Mouse (Mus musculus): ENCODE results near the gene Enox1. TPM values are rescaled to one million over a fixed set of nuclear protein-coding genes. Genes with fewer than 3 reads are reported as not detected.
"Not testable (repeated sequence)": the region's sequence is repeated elsewhere in the genome, so short reads cannot be mapped to it uniquely, and the experiment has no call there.

The Enox1 gene
- 7.2 and 7.4 TPM in 2 replicates for polyA plus RNA-seq (2014; fragmentation: Nextera tagmentation; extraction: Ambion mirVana)

- Histone ChIP-seq H3K4me2 (replicated peaks; ENCODE audit: low read depth, low read length) (peak within 1 kb of the TSS; percentile 99), H3K9ac (replicated peaks; ENCODE audit: low read depth, low read length) (peak within 1 kb of the TSS; percentile 50), H3K4me1 (ENCODE audit: control insufficient read depth, insufficient read depth, low read length) (no peaks in the 10 kb centered on the region), H3K36me3 (ENCODE audit: control insufficient read depth, insufficient read depth, low read length) (no peaks in the 10 kb centered on the region), H3K9me3 (ENCODE audit: control insufficient read depth, low read depth, low read length) (no peaks in the 10 kb centered on the region), H3K27ac (ENCODE audit: low read length) (peak within 1 kb of the TSS; percentile 52; the same call in 1 of the 2 replicates), H3K4me3 (ENCODE audit: low read depth, low read length) (peak within 1 kb of the TSS; percentile 73), H3K27me3 (ENCODE audit: control insufficient read depth, insufficient read depth, low read length) (peaks cover 4% of the 10 kb centered on the region; the same call in 1 of the 2 replicates)
- WGBS: under 1% methylated on average over 73 of the region's 73 CpGs
- ATAC-seq (ENCODE audit: insufficient number of reproducible peaks, insufficient read depth, low FRiP score, low read depth): peak; percentile 84
These were observed at the start of gene Enox1 for GRCm38 (mm10) chr14:77156222-77156910. TSS of gene Enox1 (plus strand) at chr14:77156763.

GRCm38 (mm10) chr14:77110622-77111021 lies 45.9 kb upstream of the Enox1 start:
- not testable (repeated sequence) for H3K36me3 ChIP-seq (ENCODE audit: control insufficient read depth, insufficient read depth, low read length); H3K4me1 ChIP-seq (ENCODE audit: control insufficient read depth, insufficient read depth, low read length); H3K9me3 ChIP-seq (ENCODE audit: control insufficient read depth, low read depth, low read length); H3K4me3 ChIP-seq (ENCODE audit: low read depth, low read length); ATAC-seq (ENCODE audit: insufficient number of reproducible peaks, insufficient read depth, low FRiP score, low read depth); H3K9ac ChIP-seq (replicated peaks; ENCODE audit: low read depth, low read length); H3K4me2 ChIP-seq (replicated peaks; ENCODE audit: low read depth, low read length); H3K27ac ChIP-seq (ENCODE audit: low read length); H3K27me3 ChIP-seq (ENCODE audit: control insufficient read depth, insufficient read depth, low read length)
- WGBS: 88% methylated on average over 5 of the region's 5 CpGs

GRCm38 (mm10) chr14:77130612-77131011 lies 26.0 kb upstream of the Enox1 start:
- Histone ChIP-seq H3K36me3 (ENCODE audit: control insufficient read depth, insufficient read depth, low read length) (no peaks in the 10 kb centered on the region), H3K27me3 (ENCODE audit: control insufficient read depth, insufficient read depth, low read length) (no peaks in the 10 kb centered on the region), H3K4me1 (ENCODE audit: control insufficient read depth, insufficient read depth, low read length) (no peaks in the 10 kb centered on the region), H3K9ac (replicated peaks; ENCODE audit: low read depth, low read length) (no peak overlapping the region), H3K4me2 (replicated peaks; ENCODE audit: low read depth, low read length) (no peak overlapping the region), H3K27ac (ENCODE audit: low read length) (no peak overlapping the region), H3K4me3 (ENCODE audit: low read depth, low read length) (no peak overlapping the region), H3K9me3 (ENCODE audit: control insufficient read depth, low read depth, low read length) (no peaks in the 10 kb centered on the region)
- whole genome bisulfite sequencing: 90% methylated on average over 5 of the region's 5 CpGs
- ATAC-seq (ENCODE audit: insufficient number of reproducible peaks, insufficient read depth, low FRiP score, low read depth): no peak

- Histone ChIP-seq H3K4me1 (ENCODE audit: control insufficient read depth, insufficient read depth, low read length) (no peaks in the 10 kb centered on the region), H3K9me3 (ENCODE audit: control insufficient read depth, low read depth, low read length) (no peaks in the 10 kb centered on the region), H3K27ac (ENCODE audit: low read length) (no peak overlapping the region), H3K4me2 (replicated peaks; ENCODE audit: low read depth, low read length) (no peak overlapping the region), H3K36me3 (ENCODE audit: control insufficient read depth, insufficient read depth, low read length) (no peaks in the 10 kb centered on the region), H3K4me3 (ENCODE audit: low read depth, low read length) (no peak overlapping the region), H3K27me3 (ENCODE audit: control insufficient read depth, insufficient read depth, low read length) (no peaks in the 10 kb centered on the region), H3K9ac (replicated peaks; ENCODE audit: low read depth, low read length) (no peak overlapping the region)
- 56% methylated on average over 6 of the region's 6 CpGs for WGBS
- ATAC-seq (ENCODE audit: insufficient number of reproducible peaks, insufficient read depth, low FRiP score, low read depth): no peak
These were observed 19.6 kb upstream of the Enox1 start for GRCm38 (mm10) chr14:77136936-77137335.

GRCm38 (mm10) chr14:77141324-77142282 lies 15.0 kb upstream of the Enox1 start:
- ATAC-seq (ENCODE audit: insufficient number of reproducible peaks, insufficient read depth, low FRiP score, low read depth): 0 out of 2 replicates have a peak, but pooled peaks have one; percentile 33

GRCm38 (mm10) chr14:77145103-77145502 lies 11.5 kb upstream of the Enox1 start:
- no peak overlapping the region for H3K9ac ChIP-seq (replicated peaks; ENCODE audit: low read depth, low read length)
- no peak overlapping the region for H3K4me2 ChIP-seq (replicated peaks; ENCODE audit: low read depth, low read length)
- no peaks in the 10 kb centered on the region for H3K9me3 ChIP-seq (ENCODE audit: control insufficient read depth, low read depth, low read length)
- no peaks in the 10 kb centered on the region for H3K27me3 ChIP-seq (ENCODE audit: control insufficient read depth, insufficient read depth, low read length)
- no peak for ATAC-seq (ENCODE audit: insufficient number of reproducible peaks, insufficient read depth, low FRiP score, low read depth)
- no peaks in the 10 kb centered on the region for H3K36me3 ChIP-seq (ENCODE audit: control insufficient read depth, insufficient read depth, low read length)
- no peak overlapping the region for H3K4me3 ChIP-seq (ENCODE audit: low read depth, low read length)
- no peaks in the 10 kb centered on the region for H3K4me1 ChIP-seq (ENCODE audit: control insufficient read depth, insufficient read depth, low read length)
- no peak overlapping the region for H3K27ac ChIP-seq (ENCODE audit: low read length)
- 72% methylated on average over 4 of the region's 4 CpGs for WGBS

More at GRCm38 (mm10) chr14:77141324-77142282, 15.0 kb upstream of the Enox1 start:
- Histone ChIP-seq H3K36me3 (ENCODE audit: control insufficient read depth, insufficient read depth, low read length) (no peaks in the 10 kb centered on the region), H3K27me3 (ENCODE audit: control insufficient read depth, insufficient read depth, low read length) (no peaks in the 10 kb centered on the region), H3K9me3 (ENCODE audit: control insufficient read depth, low read depth, low read length) (no peaks in the 10 kb centered on the region), H3K4me2 (replicated peaks; ENCODE audit: low read depth, low read length) (no peak overlapping the region), H3K4me3 (ENCODE audit: low read depth, low read length) (no peak overlapping the region), H3K9ac (replicated peaks; ENCODE audit: low read depth, low read length) (no peak overlapping the region), H3K4me1 (ENCODE audit: control insufficient read depth, insufficient read depth, low read length) (no peaks in the 10 kb centered on the region), H3K27ac (ENCODE audit: low read length) (no peak overlapping the region)
- 24% methylated on average over 17 of the region's 17 CpGs for WGBS

GRCm38 (mm10) chr14:77147635-77148034 lies 8.9 kb upstream of the Enox1 start:
- H3K27ac ChIP-seq (ENCODE audit: low read length): no peak overlapping the region
- no peak overlapping the region for H3K9ac ChIP-seq (replicated peaks; ENCODE audit: low read depth, low read length)
- H3K36me3 ChIP-seq (ENCODE audit: control insufficient read depth, insufficient read depth, low read length): no peaks in the 10 kb centered on the region
- H3K4me3 ChIP-seq (ENCODE audit: low read depth, low read length): no peak overlapping the region
- H3K4me1 ChIP-seq (ENCODE audit: control insufficient read depth, insufficient read depth, low read length): no peaks in the 10 kb centered on the region
- no peaks in the 10 kb centered on the region for H3K9me3 ChIP-seq (ENCODE audit: control insufficient read depth, low read depth, low read length)
- H3K4me2 ChIP-seq (replicated peaks; ENCODE audit: low read depth, low read length): no peak overlapping the region
- no peak for ATAC-seq (ENCODE audit: insufficient number of reproducible peaks, insufficient read depth, low FRiP score, low read depth)
- WGBS: 89% methylated on average over 1 of the region's 1 CpGs
- no peaks in the 10 kb centered on the region for H3K27me3 ChIP-seq (ENCODE audit: control insufficient read depth, insufficient read depth, low read length)

- no peaks in the 10 kb centered on the region for H3K27me3 ChIP-seq (ENCODE audit: control insufficient read depth, insufficient read depth, low read length)
- no peak overlapping the region for H3K9ac ChIP-seq (replicated peaks; ENCODE audit: low read depth, low read length)
- no peak overlapping the region for H3K4me3 ChIP-seq (ENCODE audit: low read depth, low read length)
- no peak for ATAC-seq (ENCODE audit: insufficient number of reproducible peaks, insufficient read depth, low FRiP score, low read depth)
- no peaks in the 10 kb centered on the region for H3K9me3 ChIP-seq (ENCODE audit: control insufficient read depth, low read depth, low read length)
- 79% methylated on average over 6 of the region's 6 CpGs for WGBS
- H3K4me1 ChIP-seq (ENCODE audit: control insufficient read depth, insufficient read depth, low read length): no peaks in the 10 kb centered on the region
- no peak overlapping the region for H3K27ac ChIP-seq (ENCODE audit: low read length)
- no peaks in the 10 kb centered on the region for H3K36me3 ChIP-seq (ENCODE audit: control insufficient read depth, insufficient read depth, low read length)
- H3K4me2 ChIP-seq (replicated peaks; ENCODE audit: low read depth, low read length): no peak overlapping the region
These were observed 6.0 kb upstream of the Enox1 start for GRCm38 (mm10) chr14:77150556-77150955.

Data from stomach, embryonic 14.5 days (tissue).